Mouse (Mus musculus): ENCODE measurements around the gene Srrm1. TPM values are rescaled to one million over a fixed set of nuclear protein-coding genes. Genes with fewer than 3 reads are reported as not detected.
"Not testable (repeated sequence)": the region's sequence is repeated elsewhere in the genome, so short reads cannot be mapped to it uniquely, and the experiment has no call there.

Srrm1 gene
- total RNA-seq, 2 experiments from 2014 or later = 74.7 to 82.1 TPM

- no peak for DNase-seq
- intact Hi-C loops (cut with DNase I) = loop anchor here (5.0 kb wide), 1 partner anchor 311 kb away; no protein-coding TSS in a partner anchor
These were observed 2.9 kb upstream of the Srrm1 start for GRCm38 (mm10) chr4:135355886-135356550.

GRCm38 (mm10) chr4:135354751-135355150, 1.6 kb upstream of the Srrm1 start:
- not testable (repeated sequence) for DNase-seq
- intact Hi-C loops (cut with DNase I) = loop anchor here (5.0 kb wide), 1 partner anchor 313 kb away; no protein-coding TSS in a partner anchor

GRCm38 (mm10) chr4:135353794-135354450, 801 bp upstream of the Srrm1 start:
- DNase-seq = peak in 1 of 2 experiments; percentile 12
- intact Hi-C loops (cut with DNase I) = no loop called here

- intact Hi-C loops (cut with DNase I) = no loop called here
- DNase-seq = no peak
These were observed 625 bp downstream of the Srrm1 start for GRCm38 (mm10) chr4:135352326-135353065.

- DNase-seq = no peak
- intact Hi-C loops (cut with DNase I) = no loop called here
These were observed 15.7 kb downstream of the Srrm1 start for GRCm38 (mm10) chr4:135337376-135337942.

GRCm38 (mm10) chr4:135336023-135336357, 17.1 kb downstream of the Srrm1 start:
- DNase-seq = no peak
- intact Hi-C loops (cut with DNase I) = no loop called here

- intact Hi-C loops (cut with DNase I) = no loop called here
- no peak for DNase-seq
These were observed 17.6 kb downstream of the Srrm1 start for GRCm38 (mm10) chr4:135335327-135336022.

- intact Hi-C loops (cut with DNase I) = loop anchor here (10.0 kb wide), 1 partner anchor 262 kb away; no protein-coding TSS in a partner anchor
- no peak for DNase-seq
These were observed 26.7 kb downstream of the Srrm1 start for GRCm38 (mm10) chr4:135326469-135326868.

- no peak for DNase-seq
- intact Hi-C loops (cut with DNase I) = loop anchor here (10.0 kb wide), 1 partner anchor 261 kb away; no protein-coding TSS in a partner anchor
These were observed 27.1 kb downstream of the Srrm1 start for GRCm38 (mm10) chr4:135326046-135326445.

GRCm38 (mm10) chr4:135323021-135323420, 30.1 kb downstream of the Srrm1 start:
- no peak for DNase-seq
- intact Hi-C loops (cut with DNase I) = loop anchor here (10.0 kb wide), 1 partner anchor 258 kb away; no protein-coding TSS in a partner anchor

GRCm38 (mm10) chr4:135317966-135318365, 35.2 kb downstream of the Srrm1 start:
- intact Hi-C loops (cut with DNase I) = loop anchor here (1.0 to 5.0 kb wide), 3 partner anchors 98 to 373 kb away; no protein-coding TSS in a partner anchor
- DNase-seq = peak; percentile 74 to 88

GRCm38 (mm10) chr4:135317539-135317938, 35.6 kb downstream of the Srrm1 start:
- DNase-seq = peak in 1 of 2 experiments; percentile 44
- intact Hi-C loops (cut with DNase I) = loop anchor here (5.0 kb wide), 1 partner anchor 300 kb away; no protein-coding TSS in a partner anchor

GRCm38 (mm10) chr4:135315287-135315686, 37.8 kb downstream of the Srrm1 start:
- intact Hi-C loops (cut with DNase I) = loop anchor here (5.0 kb wide), 1 partner anchor 298 kb away; no protein-coding TSS in a partner anchor
- no peak for DNase-seq

GRCm38 (mm10) chr4:135314419-135314832, 38.7 kb downstream of the Srrm1 start:
- no peak for DNase-seq
- intact Hi-C loops (cut with DNase I) = loop anchor here (1.0 kb wide), 1 partner anchor 42 kb away; the partner anchor contains the start of gene Clic4

GRCm38 (mm10) chr4:135313761-135314241, 39.3 kb downstream of the Srrm1 start:
- intact Hi-C loops (cut with DNase I) = loop anchor here (1.0 kb wide), 1 partner anchor 42 kb away; the partner anchor contains the start of gene Clic4
- peak; percentile 35 to 58 for DNase-seq

- intact Hi-C loops (cut with DNase I) = no loop called here
- peak; percentile 59 to 71 for DNase-seq
These were observed 39.9 kb downstream of the Srrm1 start for GRCm38 (mm10) chr4:135313111-135313691.

- DNase-seq = peak; percentile 76 to 87
- intact Hi-C loops (cut with DNase I) = no loop called here
These were observed 40.4 kb downstream of the Srrm1 start for GRCm38 (mm10) chr4:135312706-135313105.

- no peak for DNase-seq
- intact Hi-C loops (cut with DNase I) = no loop called here
These were observed 42.8 kb downstream of the Srrm1 start for GRCm38 (mm10) chr4:135310371-135310770.

GRCm38 (mm10) chr4:135309726-135310125, 43.4 kb downstream of the Srrm1 start:
- intact Hi-C loops (cut with DNase I) = no loop called here
- DNase-seq = no peak
